Mouse (Mus musculus) neural tube, embryonic 15.5 days (tissue): Measurements from ENCODE around the gene D11Wsu47e. TPM values are rescaled to one million over a fixed set of nuclear protein-coding genes. Genes with fewer than 3 reads are reported as not detected.

Source experiments
- ATAC-seq: fragments of 200-750 bp; cut with Nextera tagmentation; 2 replicates; pipeline ENCODE4 v1.8.0; 2017; ENCODE audit warnings: mild to moderate bottlenecking, moderate TSS enrichment, moderate library complexity; ENCODE audit not compliant: low FRiP score
- H3K27ac ChIP-seq: fragments of 300-500 bp; sonication (generic); replicated peaks from 2 replicates; pipeline ENCODE4 v1.5.1; 2015; ENCODE audit warnings: mild to moderate bottlenecking, inconsistent platforms
- H3K27me3 ChIP-seq: fragments of 300-500 bp; sonication (generic); replicated peaks from 2 replicates; pipeline ENCODE4 v1.6.1; 2015; ENCODE audit warnings: inconsistent platforms
- H3K36me3 ChIP-seq: fragments of 300-500 bp; sonication (generic); 2 replicates; pipeline ENCODE4 v1.6.1; 2015; ENCODE audit warnings: inconsistent platforms
- H3K4me1 ChIP-seq: fragments of 300-500 bp; sonication (generic); 2 replicates; pipeline ENCODE4 v1.6.1; 2015; ENCODE audit warnings: inconsistent platforms
- H3K4me2 ChIP-seq: fragments of 300-500 bp; sonication (generic); 2 replicates; pipeline ENCODE4 v1.6.1; 2015; ENCODE audit warnings: inconsistent platforms, mild to moderate bottlenecking, moderate library complexity
- H3K4me3 ChIP-seq: fragments of 300-500 bp; sonication (generic); replicated peaks from 2 replicates; pipeline ENCODE4 v1.5.1; 2015; ENCODE audit warnings: mild to moderate bottlenecking, inconsistent platforms
- H3K9ac ChIP-seq: fragments of 300-500 bp; sonication (generic); replicated peaks from 2 replicates; pipeline ENCODE4 v1.6.1; 2015; ENCODE audit warnings: mild to moderate bottlenecking, inconsistent platforms
- H3K9me3 ChIP-seq: fragments of 300-500 bp; sonication (generic); replicated peaks from 2 replicates; pipeline ENCODE4 v1.6.1; 2016; ENCODE audit warnings: inconsistent platforms
- WGBS: fragments of 180-500 bp; shearing (Covaris S2); methylation state at CpG from one replicate; pipeline ENCODE4 v1.1.7; 2015; ENCODE audit warnings: mixed read lengths; 5-methylcytosine and 5-hydroxymethylcytosine counted together
- polyA plus RNA-seq: library from polyadenylated mRNA; unstranded; fragments of >200 nt; fragmentation: Nextera tagmentation; extraction: Ambion mirVana; gene quantifications from 2 replicates; pipeline ENCODE4 v1.2.1, GENCODE M21; 2015

Gene D11Wsu47e
- polyA plus RNA-seq, 1 experiment from 2014 or later, result 21.8 TPM

- Histone ChIP-seq H3K4me3 (no peak overlapping the region), H3K4me2 (no peak overlapping the region), H3K27ac (no peak overlapping the region), H3K36me3 (0 out of 2 replicates have a peak, but pooled peaks cover 4% of the 10 kb centered on the region), H3K27me3 (0 out of 2 replicates have a peak, but pooled peaks cover 9% of the 10 kb centered on the region), H3K9me3 (no peaks in the 10 kb centered on the region), H3K4me1 (peaks cover 18% of the 10 kb centered on the region), H3K9ac (no peak overlapping the region)
- ATAC-seq, result no peak
- WGBS, result 58% methylated on average over 19 of the region's 19 CpGs
Observed at GRCm38 (mm10) chr11:113708629-113709213, 24.5 kb downstream of the D11Wsu47e start.

DNA sequence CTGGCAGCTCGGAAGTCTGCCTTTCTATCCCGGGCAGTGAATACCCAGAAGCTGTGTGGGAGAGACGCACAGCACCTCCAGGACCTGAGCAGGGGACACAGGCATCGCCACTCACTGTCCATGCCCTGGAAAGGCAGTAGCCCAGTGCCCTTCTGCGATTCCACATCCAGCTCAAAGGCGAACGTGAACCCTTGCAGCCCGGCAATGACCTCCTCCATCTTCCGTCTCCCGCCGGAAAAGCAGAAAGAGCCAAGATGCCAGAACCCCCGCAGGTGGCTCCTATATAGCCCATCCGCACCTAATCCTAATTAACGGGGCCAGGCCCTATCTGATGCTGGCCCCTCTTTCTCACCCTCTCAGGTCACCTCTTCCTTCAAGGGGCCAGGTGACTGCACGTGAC lies 25.1 kb downstream of the D11Wsu47e start:
- Histone ChIP-seq H3K27me3 (0 out of 2 replicates have a peak, but pooled peaks cover 9% of the 10 kb centered on the region), H3K9ac (no peak overlapping the region), H3K4me2 (no peak overlapping the region), H3K9me3 (no peaks in the 10 kb centered on the region), H3K4me3 (no peak overlapping the region), H3K36me3 (0 out of 2 replicates have a peak, but pooled peaks cover 4% of the 10 kb centered on the region), H3K27ac (no peak overlapping the region), H3K4me1 (peaks cover 18% of the 10 kb centered on the region)
- no peak for ATAC-seq
- WGBS, result 19% methylated on average over 15 of the region's 15 CpGs

GRCm38 (mm10) chr11:113709731-113710256 lies 25.6 kb downstream of the D11Wsu47e start, which contains the start of gene Cpsf4l:
Gene Cpsf4l (minus strand): TSS chr11:113710017.
- peaks cover 18% of the 10 kb centered on the region for H3K4me1 ChIP-seq
- H3K9me3 ChIP-seq, result no peaks in the 10 kb centered on the region
- no peak within 1 kb of the TSS for H3K4me3 ChIP-seq
- H3K27me3 ChIP-seq, result 0 out of 2 replicates have a peak, but pooled peaks cover 9% of the 10 kb centered on the region
- H3K4me2 ChIP-seq, result no peak within 1 kb of the TSS
- peak within 1 kb of the TSS; percentile 38 for H3K27ac ChIP-seq
- peak; percentile 44 for ATAC-seq
- WGBS, result 8% methylated on average over 11 of the region's 11 CpGs
- no peak within 1 kb of the TSS; the same call in 1 of the 2 replicates for H3K9ac ChIP-seq
- H3K36me3 ChIP-seq, result 0 out of 2 replicates have a peak, but pooled peaks cover 4% of the 10 kb centered on the region

GRCm38 (mm10) chr11:113710257-113710777 lies 26.1 kb downstream of the D11Wsu47e start:
- Histone ChIP-seq H3K27ac (peak overlapping the region; percentile 38), H3K9me3 (no peaks in the 10 kb centered on the region), H3K4me1 (peaks cover 18% of the 10 kb centered on the region), H3K4me3 (no peak overlapping the region), H3K4me2 (no peak overlapping the region), H3K9ac (no peak overlapping the region; the same call in 1 of the 2 replicates), H3K27me3 (0 out of 2 replicates have a peak, but pooled peaks cover 9% of the 10 kb centered on the region), H3K36me3 (0 out of 2 replicates have a peak, but pooled peaks cover 4% of the 10 kb centered on the region)
- WGBS, result 4% methylated on average over 10 of the region's 10 CpGs
- ATAC-seq, result no peak; the same call in 1 of the 2 replicates

DNA sequence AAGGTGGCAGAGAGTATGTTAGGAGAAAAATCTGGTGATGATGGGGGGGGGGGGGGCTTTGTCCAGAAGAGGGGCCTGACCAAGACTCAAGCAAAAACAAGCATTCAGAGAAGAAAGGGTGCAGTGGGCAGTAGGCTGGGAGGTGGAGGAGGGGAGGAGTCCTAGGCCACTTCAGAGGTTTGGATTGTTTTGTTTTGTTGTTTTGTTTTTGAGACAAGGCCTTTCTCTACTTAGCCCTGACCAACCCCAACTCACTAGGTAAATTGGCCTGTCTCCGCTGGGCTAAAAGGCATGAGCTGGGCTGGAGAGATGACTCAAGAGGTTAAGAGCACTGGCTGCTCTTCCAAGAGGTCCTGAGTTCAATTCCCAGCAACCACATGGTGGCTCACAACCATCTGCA lies 26.8 kb downstream of the D11Wsu47e start:
- no peak for ATAC-seq
- 0 out of 2 replicates have a peak, but pooled peaks cover 4% of the 10 kb centered on the region for H3K36me3 ChIP-seq
- H3K4me1 ChIP-seq, result peaks cover 18% of the 10 kb centered on the region
- 0 out of 2 replicates have a peak, but pooled peaks cover 9% of the 10 kb centered on the region for H3K27me3 ChIP-seq
- H3K9me3 ChIP-seq, result no peaks in the 10 kb centered on the region
- WGBS, result 48% methylated on average over 1 of the region's 1 CpGs
- H3K4me3 ChIP-seq, result no peak overlapping the region
- H3K4me2 ChIP-seq, result no peak overlapping the region
- no peak overlapping the region for H3K27ac ChIP-seq
- no peak overlapping the region for H3K9ac ChIP-seq

- Histone ChIP-seq H3K27me3 (no peaks in the 10 kb centered on the region), H3K27ac (no peak overlapping the region), H3K9ac (no peak overlapping the region), H3K4me3 (no peak overlapping the region), H3K4me1 (peaks cover 7% of the 10 kb centered on the region), H3K36me3 (no peaks in the 10 kb centered on the region), H3K9me3 (no peaks in the 10 kb centered on the region), H3K4me2 (no peak overlapping the region)
- no peak for ATAC-seq
- 66% methylated on average over 7 of the region's 7 CpGs for WGBS
Observed at GRCm38 (mm10) chr11:113715078-113715674, 31.0 kb downstream of the D11Wsu47e start.

- no peaks in the 10 kb centered on the region for H3K27me3 ChIP-seq
- 94% methylated on average over 2 of the region's 2 CpGs for WGBS
- no peak overlapping the region for H3K9ac ChIP-seq
- no peaks in the 10 kb centered on the region for H3K9me3 ChIP-seq
- no peaks in the 10 kb centered on the region for H3K36me3 ChIP-seq
- no peak overlapping the region for H3K27ac ChIP-seq
- no peak for ATAC-seq
- no peak overlapping the region for H3K4me2 ChIP-seq
- no peaks in the 10 kb centered on the region for H3K4me1 ChIP-seq
- no peak overlapping the region for H3K4me3 ChIP-seq
Observed at GRCm38 (mm10) chr11:113716132-113716531, 31.9 kb downstream of the D11Wsu47e start.

- H3K27ac ChIP-seq, result no peak overlapping the region
- H3K4me3 ChIP-seq, result no peak overlapping the region
- H3K9ac ChIP-seq, result no peak overlapping the region
- H3K4me1 ChIP-seq, result no peaks in the 10 kb centered on the region
- 55% methylated on average over 16 of the region's 16 CpGs for WGBS
- no peaks in the 10 kb centered on the region for H3K36me3 ChIP-seq
- ATAC-seq, result no peak
- no peaks in the 10 kb centered on the region for H3K27me3 ChIP-seq
- no peaks in the 10 kb centered on the region for H3K9me3 ChIP-seq
- no peak overlapping the region for H3K4me2 ChIP-seq
Observed at GRCm38 (mm10) chr11:113717767-113718424, 33.7 kb downstream of the D11Wsu47e start.

- WGBS, result 76% methylated on average over 14 of the region's 14 CpGs
- H3K36me3 ChIP-seq, result peaks cover 8% of the 10 kb centered on the region
- peaks cover 22% of the 10 kb centered on the region for H3K4me1 ChIP-seq
- H3K4me2 ChIP-seq, result no peak overlapping the region
- H3K27me3 ChIP-seq, result no peaks in the 10 kb centered on the region
- no peak overlapping the region for H3K27ac ChIP-seq
- H3K9me3 ChIP-seq, result no peaks in the 10 kb centered on the region
- H3K4me3 ChIP-seq, result no peak overlapping the region
- ATAC-seq, result no peak
- H3K9ac ChIP-seq, result no peak overlapping the region
Observed at GRCm38 (mm10) chr11:113722405-113723090, 38.3 kb downstream of the D11Wsu47e start.

GRCm38 (mm10) chr11:113725235-113726048 lies 41.2 kb downstream of the D11Wsu47e start:
- Histone ChIP-seq H3K4me3 (no peak overlapping the region), H3K36me3 (peaks cover 26% of the 10 kb centered on the region), H3K4me1 (peaks cover 47% of the 10 kb centered on the region), H3K4me2 (no peak overlapping the region), H3K27me3 (no peaks in the 10 kb centered on the region), H3K9ac (no peak overlapping the region), H3K9me3 (no peaks in the 10 kb centered on the region), H3K27ac (peak overlapping the region; percentile 72)
- peak; percentile 46 for ATAC-seq
- WGBS, result 51% methylated on average over 4 of the region's 4 CpGs
